Mouse (Mus musculus): ENCODE measurements around the gene L3hypdh.

DNA sequence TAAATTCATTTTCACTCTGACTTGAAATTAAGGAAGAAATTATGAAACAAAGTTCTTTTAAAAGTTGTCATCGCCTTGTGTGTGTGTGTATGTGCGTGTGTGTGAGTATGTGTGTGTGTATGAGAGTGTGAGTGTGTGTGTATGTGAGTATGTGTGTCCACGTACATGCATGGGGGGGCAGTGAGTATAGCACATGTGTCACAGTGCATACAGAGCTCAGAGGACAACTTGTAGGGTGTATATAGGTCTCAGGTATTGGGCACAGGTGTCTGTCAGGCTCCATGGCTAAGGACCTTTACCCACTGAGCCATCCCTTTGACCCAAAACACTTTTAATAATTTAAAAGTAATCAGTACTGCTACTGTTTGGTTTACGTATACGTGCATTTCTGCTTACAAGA, 18.8 kb upstream of the L3hypdh start:
- TF ChIP-seq CTCF (IDR thresholded peaks at IDR 0.05 in 2 of 3, conservative IDR thresholded peaks at IDR 0.05 in 1 of 3; ENCODE audit: control insufficient read depth in 1 of 3, insufficient read depth in 1 of 3, low read depth in 2 of 3, low read length in 3 of 3, poor library complexity in 1 of 3, severe bottlenecking in 1 of 3) (no peak), JUND (IDR thresholded peaks at IDR 0.05; ENCODE audit: low read depth, low read length) (no peak), MAZ (IDR thresholded peaks at IDR 0.05; ENCODE audit: low read depth, low read length) (no peak), EP300 (IDR thresholded peaks at IDR 0.05; ENCODE audit: low read depth in 1 of 2, low read length in 2 of 2) (no peak), TAL1 (IDR thresholded peaks at IDR 0.05; ENCODE audit: low read length) (no peak), USF2 (IDR thresholded peaks at IDR 0.05; ENCODE audit: borderline replicate concordance in 1 of 2, insufficient read depth in 1 of 2, low read depth in 1 of 2, low read length in 2 of 2) (no peak), MEF2A (IDR thresholded peaks at IDR 0.05; ENCODE audit: extremely low read depth, insufficient replicate concordance, low read depth, low read length, poor library complexity, severe bottlenecking) (no peak), BHLHE40 (IDR thresholded peaks at IDR 0.05; ENCODE audit: borderline replicate concordance, low read depth, low read length) (no peak)
